Mouse (Mus musculus) natural killer cell, adult 2 months (primary cell): ENCODE data around the gene Slc35e4.
A peak's percentile ranks its signal among the peaks of the same experiment; 100 is the strongest.

Source experiments
- DNase-seq, 2 experiments: peaks; one replicate each; pipeline ENCODE4 v3.0.0; 2022; ENCODE audit warnings: low spot score in 2 of 2

Slc35e4 gene

GRCm38 (mm10) chr11:3863454-3864112 is 50.9 kb downstream of the Slc35e4 start, which contains the start of gene Osbp2:
Gene Osbp2, minus strand, starts transcription at chr11:3863903.
- peak; percentile 27 to 56 for DNase-seq

DNA sequence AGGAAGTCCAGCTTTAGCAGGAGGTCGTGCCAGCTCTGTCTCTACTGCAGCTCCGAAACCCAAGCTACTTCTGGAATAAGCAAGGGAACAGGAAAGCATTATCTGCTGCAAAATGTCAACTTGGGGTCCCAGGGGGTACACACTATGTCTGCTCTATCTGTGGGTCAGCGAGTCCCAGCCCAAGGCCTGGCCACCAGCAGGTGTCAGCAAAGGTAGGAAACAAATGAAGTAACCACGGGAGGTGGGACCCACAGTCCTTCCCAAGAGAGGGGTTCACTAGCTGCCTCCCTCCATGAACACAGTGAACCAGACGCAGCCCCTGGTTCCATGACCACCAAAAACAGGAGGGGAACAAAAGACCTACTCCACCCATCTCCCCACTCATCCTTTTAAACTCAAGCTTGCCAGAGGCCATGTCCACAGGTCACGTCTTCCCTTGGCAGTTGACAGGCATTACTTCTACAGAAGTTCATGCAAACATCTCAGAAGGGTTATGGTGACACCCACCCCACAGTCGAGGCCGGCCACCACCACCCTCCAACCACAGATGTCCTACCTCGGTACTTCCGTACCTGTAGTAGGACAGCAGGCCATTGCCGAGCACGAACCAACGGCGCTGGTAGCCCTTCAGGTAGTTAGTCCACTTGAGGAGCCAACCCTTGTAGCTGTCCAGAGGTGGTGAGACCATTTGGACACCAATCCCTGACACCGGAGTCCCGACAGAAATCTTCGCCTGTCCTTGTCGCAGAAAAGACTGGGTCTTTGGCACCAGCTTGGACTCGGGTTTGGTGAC is 51.6 kb downstream of the Slc35e4 start:
- DNase-seq, result no peak

DNA sequence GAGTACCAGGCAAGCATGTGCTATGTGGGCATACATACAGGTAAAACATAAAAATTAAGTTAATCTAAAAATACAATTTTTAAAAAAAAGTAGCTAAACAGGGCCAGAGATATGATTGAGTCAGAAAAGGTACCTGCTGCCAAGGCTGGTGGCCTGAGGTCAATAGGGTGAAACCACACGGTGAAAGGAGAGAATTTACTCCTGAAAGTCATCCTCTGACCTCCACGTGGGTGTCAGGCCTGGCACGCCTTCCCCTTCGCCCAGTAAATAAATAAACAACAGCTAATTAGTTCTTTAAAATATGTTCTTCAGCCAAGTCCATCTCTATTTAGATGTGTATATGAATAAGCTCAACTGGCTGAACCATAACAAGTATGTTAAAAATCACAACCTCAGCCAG is 54.1 kb downstream of the Slc35e4 start:
- DNase-seq, result no peak

- no peak for DNase-seq
Measured at GRCm38 (mm10) chr11:3859778-3860177, 54.7 kb downstream of the Slc35e4 start.

GRCm38 (mm10) chr11:3857902-3858301 is 56.6 kb downstream of the Slc35e4 start:
- no peak for DNase-seq
